ENCODE assay signal across 8 mouse cellular contexts in the genomic region with DNA sequence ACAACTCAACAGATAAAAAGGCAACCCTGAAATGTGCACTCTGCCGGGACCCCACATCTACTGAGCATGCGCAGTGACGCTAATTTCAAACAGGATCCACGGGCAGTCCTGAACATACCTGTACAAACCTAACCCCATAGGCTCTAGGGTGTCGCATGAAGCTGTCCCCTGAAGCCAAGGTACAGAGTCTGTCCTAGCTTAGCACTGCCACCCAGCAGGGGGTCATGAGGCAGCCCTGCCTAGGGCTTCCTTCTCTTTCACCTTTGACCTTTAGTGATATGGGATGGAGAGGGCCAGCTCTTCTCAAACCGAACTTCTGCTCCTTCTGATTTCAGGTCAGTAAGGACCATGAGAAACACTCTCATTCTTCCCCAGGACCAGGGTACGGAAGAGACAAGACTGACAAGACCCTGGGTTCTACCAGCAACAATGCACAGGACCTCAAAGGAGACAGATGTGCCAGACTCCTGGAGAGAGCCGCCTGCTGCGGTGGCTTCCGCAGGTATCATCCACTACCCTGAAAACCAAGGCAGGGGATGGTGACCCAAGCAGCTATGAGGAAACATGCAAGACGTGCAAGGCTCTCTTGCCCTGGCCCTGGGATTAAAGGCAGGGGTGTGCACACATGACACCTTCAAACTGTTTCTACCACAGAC. TPM values are rescaled to one million over a fixed set of nuclear protein-coding genes. Genes with fewer than 3 reads are reported as not detected.
DNase-seq lines count a peak whose midpoint lies in the region; ATAC-seq and TF ChIP-seq lines count a peak whose summit lies in the region.
"Had no signal": no experiment of that assay in that cellular context is flagged by ENCODE, and none has a peak within 500 bp of the region (broad histone marks: within the 10 kb centered on the region; RNA-seq: fewer than 3 reads in every experiment).

No protein-coding gene starts in this region.

- H3K9me3 ChIP-seq in embryonic facial prominence, embryonic 14.5 days (ENCODE audit: control insufficient read depth, low read length), result peaks cover 5% of the 10 kb centered on the region; the same call in 1 of the 2 replicates
- no peaks in the 10 kb centered on the region for H3K9me3 ChIP-seq in hindbrain, embryonic 16.5 days (ENCODE audit: control insufficient read depth, low read length)
- H3K9me3 ChIP-seq in neural tube, embryonic 13.5 days, result no peaks in the 10 kb centered on the region

- peak overlapping the region; percentile 91 for H3K27ac ChIP-seq in liver, adult 2 months (replicated peaks; ENCODE audit: insufficient read depth, low read depth, low read length)
- no peak overlapping the region for H3K27ac ChIP-seq in embryonic facial prominence, embryonic 14.5 days (replicated peaks; ENCODE audit: low read depth, low read length)
- H3K27ac ChIP-seq in hindbrain, embryonic 16.5 days (ENCODE audit: low read depth, low read length), result no peak overlapping the region
- H3K27ac ChIP-seq in neural tube, embryonic 13.5 days (replicated peaks), result 0 out of 2 replicates have a peak overlapping the region, but pooled peaks have one; percentile 46

- H3K4me1 ChIP-seq in liver, adult 2 months (ENCODE audit: control insufficient read depth, insufficient read depth, low read length), result peaks cover 22% of the 10 kb centered on the region
- H3K4me1 ChIP-seq in embryonic facial prominence, embryonic 14.5 days (ENCODE audit: control insufficient read depth, insufficient read depth, low read length), result peaks cover 29% of the 10 kb centered on the region
- peaks cover 35% of the 10 kb centered on the region for H3K4me1 ChIP-seq in hindbrain, embryonic 16.5 days (ENCODE audit: control insufficient read depth, insufficient read depth, low read depth, low read length)
- H3K4me1 ChIP-seq in neural tube, embryonic 13.5 days (replicated peaks), result peaks cover 57% of the 10 kb centered on the region

- no peaks in the 10 kb centered on the region for H3K27me3 ChIP-seq in liver, adult 2 months (ENCODE audit: control insufficient read depth, insufficient read depth, low read length)
- H3K27me3 ChIP-seq in embryonic facial prominence, embryonic 14.5 days (replicated peaks; ENCODE audit: control insufficient read depth, insufficient read depth, low read length), result no peaks in the 10 kb centered on the region
- no peaks in the 10 kb centered on the region for H3K27me3 ChIP-seq in hindbrain, embryonic 16.5 days (replicated peaks; ENCODE audit: control insufficient read depth, insufficient read depth, low read length)
- H3K27me3 ChIP-seq in neural tube, embryonic 13.5 days, result no peaks in the 10 kb centered on the region

- H3K4me3 ChIP-seq in liver, adult 2 months (ENCODE audit: insufficient read depth, low read depth, low read length), result peak overlapping the region; percentile 81; the same call in 1 of the 2 replicates
- peak overlapping the region; percentile 71 for H3K4me3 ChIP-seq in embryonic facial prominence, embryonic 14.5 days (ENCODE audit: low read depth, low read length)
- no peak overlapping the region for H3K4me3 ChIP-seq in hindbrain, embryonic 16.5 days (ENCODE audit: low read length)
- H3K4me3 ChIP-seq in neural tube, embryonic 13.5 days, result peak overlapping the region; percentile 89; the same call in 1 of the 2 replicates

- ATAC-seq in embryonic facial prominence, embryonic 14.5 days (ENCODE audit: low read depth), result no peak
- no peak for ATAC-seq in hindbrain, embryonic 16.5 days
- no peak for ATAC-seq in neural tube, embryonic 13.5 days (ENCODE audit: low read depth)
- ATAC-seq in granulocyte monocyte progenitor cell, adult 5-6 weeks (replicated peaks; ENCODE audit: poor library complexity, severe bottlenecking), result no peak

- TF ChIP-seq POLR2A in liver, adult 2 months (IDR thresholded peaks at IDR 0.05; ENCODE audit: extremely low read depth, insufficient read depth, low read length), result no peak

- H3K9ac ChIP-seq in liver, adult 2 months (ENCODE audit: low read depth, low read length), result peak overlapping the region; percentile 54
- peak overlapping the region; percentile 91; the same call in 1 of the 2 replicates for H3K9ac ChIP-seq in embryonic facial prominence, embryonic 14.5 days (ENCODE audit: low read depth, low read length)
- 0 out of 2 replicates have a peak overlapping the region, but pooled peaks have one; percentile 18 for H3K9ac ChIP-seq in hindbrain, embryonic 16.5 days (ENCODE audit: low read depth, low read length)
- peak overlapping the region; percentile 95; the same call in 1 of the 2 replicates for H3K9ac ChIP-seq in neural tube, embryonic 13.5 days

- 61% methylated on average over 11 of the region's 11 CpGs for WGBS in liver, adult 2 months
- 70% methylated on average over 11 of the region's 11 CpGs for WGBS in embryonic facial prominence, embryonic 14.5 days
- WGBS in hindbrain, embryonic 16.5 days, result 77% methylated on average over 11 of the region's 11 CpGs
- 82% methylated on average over 11 of the region's 11 CpGs for WGBS in neural tube, embryonic 13.5 days

- DNase-seq in liver, adult 2 months (ENCODE audit: extremely low read depth, low read depth, low spot score), result no peak
- DNase-seq in liver, result no peak
- DNase-seq in embryonic facial prominence, embryonic 14.5 days (ENCODE audit: low spot score), result no peak
- DNase-seq in T-cell, adult 2 months (ENCODE audit: low spot score), result no peak
- DNase-seq: cerebellum, postnatal 25 days had no signal

- H3K4me2 ChIP-seq in embryonic facial prominence, embryonic 14.5 days (ENCODE audit: low read depth, low read length), result peak overlapping the region; percentile 94
- peak overlapping the region; percentile 90 for H3K4me2 ChIP-seq in hindbrain, embryonic 16.5 days (ENCODE audit: low read length)
- H3K4me2 ChIP-seq in neural tube, embryonic 13.5 days, result peak overlapping the region; percentile 63

- H3K79me2 ChIP-seq in liver, adult 2 months (ENCODE audit: control insufficient read depth, insufficient read depth, low read length), result peaks cover 45% of the 10 kb centered on the region

- H3K36me3 ChIP-seq in liver, adult 2 months (ENCODE audit: control insufficient read depth, insufficient read depth, low read length), result peaks cover 7% of the 10 kb centered on the region
- H3K36me3 ChIP-seq in embryonic facial prominence, embryonic 14.5 days (ENCODE audit: control insufficient read depth, insufficient read depth, low read length), result peaks cover 31% of the 10 kb centered on the region
- 0 out of 2 replicates have a peak, but pooled peaks cover 5% of the 10 kb centered on the region for H3K36me3 ChIP-seq in hindbrain, embryonic 16.5 days (ENCODE audit: control insufficient read depth, insufficient read depth, low read length)
- H3K36me3 ChIP-seq in neural tube, embryonic 13.5 days, result peaks cover 8% of the 10 kb centered on the region

- no peak for TF ChIP-seq CTCF in liver, adult 2 months (IDR thresholded peaks at IDR 0.05; ENCODE audit: low read depth, low read length)

RNA-seq across cellular contexts. Expression of gene Cdc42ep4, which starts 3.8 kb away (rescaled TPM):
- total RNA-seq in liver, adult 2 months (2014; rRNA removed), result 25.2 and 36.7 TPM in 2 replicates
- polyA plus RNA-seq in liver, adult 2 months (2012; rRNA removed), result 32.7 and 32.9 TPM in 2 replicates
- polyA plus RNA-seq in embryonic facial prominence, embryonic 14.5 days (2014; fragmentation: Nextera tagmentation; extraction: Ambion mirVana), result 39.3 and 51.0 TPM in 2 replicates
- polyA plus RNA-seq in hindbrain, embryonic 16.5 days (2015; fragmentation: Nextera tagmentation; extraction: Ambion mirVana), result 72.2 and 80.1 TPM in 2 replicates
- 54.6 and 58.9 TPM in 2 replicates for polyA plus RNA-seq in neural tube, embryonic 13.5 days (2015; fragmentation: Nextera tagmentation; extraction: Ambion mirVana)
- total RNA-seq in granulocyte monocyte progenitor cell, adult 5-6 weeks (2014; fragmentation: Nextera tagmentation), result 13.9 and 15.5 TPM in 2 replicates
- 14.8 and 21.5 TPM in 2 replicates for total RNA-seq in granulocyte monocyte progenitor cell, adult 5-6 weeks (2017)

RNA-seq across cellular contexts. Expression of gene Cpsf4l, which starts 38.0 kb away (rescaled TPM):
- 6.0 and 9.9 TPM in 2 replicates for total RNA-seq in liver, adult 2 months (2014; rRNA removed)
- polyA plus RNA-seq in liver, adult 2 months (2012; rRNA removed), result 2.9 and 3.0 TPM in 2 replicates
- polyA plus RNA-seq in embryonic facial prominence, embryonic 14.5 days (2014; fragmentation: Nextera tagmentation; extraction: Ambion mirVana), result 1.2 and 2.1 TPM in 2 replicates
- 0.19 and 0.26 TPM in 2 replicates for polyA plus RNA-seq in hindbrain, embryonic 16.5 days (2015; fragmentation: Nextera tagmentation; extraction: Ambion mirVana)
- 0.36 and 0.85 TPM in 2 replicates for polyA plus RNA-seq in neural tube, embryonic 13.5 days (2015; fragmentation: Nextera tagmentation; extraction: Ambion mirVana)
- not detected in 2 replicates for total RNA-seq in granulocyte monocyte progenitor cell, adult 5-6 weeks (2014; fragmentation: Nextera tagmentation)
- total RNA-seq in granulocyte monocyte progenitor cell, adult 5-6 weeks (2017), result not detected in 2 replicates

Comparison
In these comparisons a context has a peak if more than half of its experiments do, and no peak if none do; other contexts are left out.
1. H3K27ac ChIP-seq: peak in liver, adult 2 months (single experiment) and neural tube, embryonic 13.5 days (single experiment); none in embryonic facial prominence, embryonic 14.5 days (single experiment) and hindbrain, embryonic 16.5 days (single experiment).
2. H3K9ac ChIP-seq: peak in every context shown above with its lines; median percentile 95 in neural tube, embryonic 13.5 days; 91 in embryonic facial prominence, embryonic 14.5 days; 54 in liver, adult 2 months; 18 in hindbrain, embryonic 16.5 days.
3. Peak in every context shown above with its lines, with median percentiles within 50 percentile points of each other: H3K4me2 ChIP-seq.